Mouse (Mus musculus) hindbrain, embryonic 16.5 days (tissue): ENCODE data around the gene Arpc5l. TPM values are rescaled to one million over a fixed set of nuclear protein-coding genes. Genes with fewer than 3 reads are reported as not detected.
"Not testable (repeated sequence)": the region's sequence is repeated elsewhere in the genome, so short reads cannot be mapped to it uniquely, and the experiment has no call there.

ENCODE experiments used
- ATAC-seq: fragments of 200-750 bp; cut with Nextera tagmentation; 2 replicates; pipeline ENCODE4 v1.8.0; 2017; ENCODE audit warnings: moderate TSS enrichment, moderate library complexity
- H3K27ac ChIP-seq: fragments of 300-500 bp; sonication (generic); 2 replicates; pipeline ENCODE4 v1.5.1; 2014; ENCODE audit warnings: low read depth, mild to moderate bottlenecking, control low read depth, low read length, moderate library complexity
- H3K27me3 ChIP-seq: fragments of 300-500 bp; sonication (generic); replicated peaks from 2 replicates; pipeline ENCODE4 v1.6.1; 2014; ENCODE audit warnings: low read length; ENCODE audit not compliant: control insufficient read depth, insufficient read depth
- H3K36me3 ChIP-seq: fragments of 300-500 bp; sonication (generic); 2 replicates; pipeline ENCODE4 v1.6.1; 2014; ENCODE audit warnings: mild to moderate bottlenecking, low read length, moderate library complexity, mixed read lengths; ENCODE audit not compliant: control insufficient read depth, insufficient read depth
- H3K4me1 ChIP-seq: fragments of 300-500 bp; sonication (generic); 2 replicates; pipeline ENCODE4 v1.6.1; 2014; ENCODE audit warnings: low read depth, low read length; ENCODE audit not compliant: control insufficient read depth, insufficient read depth
- H3K4me2 ChIP-seq: fragments of 300-500 bp; sonication (generic); 2 replicates; pipeline ENCODE4 v1.6.1; 2014; ENCODE audit warnings: mild to moderate bottlenecking, low read length, control low read depth, moderate library complexity
- H3K4me3 ChIP-seq: fragments of 300-500 bp; sonication (generic); 2 replicates; pipeline ENCODE4 v1.5.1; 2014; ENCODE audit warnings: mild to moderate bottlenecking, low read length, control low read depth, moderate library complexity
- H3K9ac ChIP-seq: fragments of 300-500 bp; sonication (generic); 2 replicates; pipeline ENCODE4 v1.6.1; 2014; ENCODE audit warnings: low read depth, mild to moderate bottlenecking, control low read depth, low read length, moderate library complexity
- H3K9me3 ChIP-seq: fragments of 300-500 bp; sonication (generic); 2 replicates; pipeline ENCODE4 v1.6.1; 2014; ENCODE audit warnings: mild to moderate bottlenecking, low read length, moderate library complexity; ENCODE audit not compliant: control insufficient read depth
- WGBS: fragments of 180-500 bp; shearing (Covaris S2); extraction: QIAGEN DNeasy Blood & Tissue Kit; methylation state at CpG from one replicate; pipeline ENCODE4 v1.1.7; 2014; 5-methylcytosine and 5-hydroxymethylcytosine counted together
- polyA plus RNA-seq: library from polyadenylated mRNA; unstranded; fragments of >200 nt; fragmentation: Nextera tagmentation; extraction: Ambion mirVana; gene quantifications from 2 replicates; pipeline ENCODE4 v1.2.1, GENCODE M21; 2015

Gene Arpc5l
- polyA plus RNA-seq, 1 experiment from 2014 or later: 152 TPM

DNA sequence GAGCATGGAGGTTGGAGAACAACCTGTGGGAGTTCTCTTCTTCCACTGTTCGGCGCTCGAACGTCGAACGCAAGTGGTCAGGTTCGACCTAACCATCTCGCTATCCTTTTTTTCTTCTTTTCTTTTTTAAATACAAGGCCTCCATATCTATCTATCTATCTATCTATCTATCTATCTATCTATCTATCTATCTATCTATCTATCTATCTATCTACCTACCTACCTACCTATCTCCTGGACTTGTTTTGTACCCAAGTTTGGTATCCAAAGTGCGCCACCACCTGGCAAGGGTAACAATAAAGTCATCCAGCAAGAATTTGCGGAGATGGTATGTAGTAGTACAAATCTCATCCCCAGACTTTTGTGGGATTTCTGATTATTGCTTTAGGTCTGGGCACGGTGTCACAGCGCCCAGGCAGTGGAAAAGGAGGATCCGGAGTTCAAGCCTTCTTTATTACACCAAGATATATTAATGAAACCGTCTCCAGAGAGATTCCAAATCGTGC lies 479 bp downstream of the Arpc5l start, which contains the start of gene Rpl35:
Gene Rpl35 (minus strand): TSS at position 51 of the 506 bp plus-strand sequence.
- Histone ChIP-seq H3K27ac (peak within 1 kb of the TSS; percentile 90), H3K9me3 (no peaks in the 10 kb centered on the region), H3K4me1 (peaks cover 45% of the 10 kb centered on the region), H3K36me3 (peaks cover 18% of the 10 kb centered on the region), H3K27me3 (no peaks in the 10 kb centered on the region), H3K4me3 (peak within 1 kb of the TSS; percentile 74), H3K4me2 (peak within 1 kb of the TSS; percentile 83), H3K9ac (peak within 1 kb of the TSS; percentile 82)
- no peak for ATAC-seq
- WGBS: 14% methylated on average over 15 of the region's 15 CpGs

GRCm38 (mm10) chr2:39006149-39006730 lies 1.1 kb downstream of the Arpc5l start:
- Histone ChIP-seq H3K4me3 (no peak overlapping the region), H3K27me3 (no peaks in the 10 kb centered on the region), H3K9ac (no peak overlapping the region), H3K27ac (no peak overlapping the region), H3K4me1 (peaks cover 47% of the 10 kb centered on the region), H3K4me2 (peak overlapping the region; percentile 67), H3K9me3 (no peaks in the 10 kb centered on the region), H3K36me3 (peaks cover 12% of the 10 kb centered on the region)
- 94% methylated on average over 14 of the region's 14 CpGs for WGBS
- ATAC-seq: no peak

DNA sequence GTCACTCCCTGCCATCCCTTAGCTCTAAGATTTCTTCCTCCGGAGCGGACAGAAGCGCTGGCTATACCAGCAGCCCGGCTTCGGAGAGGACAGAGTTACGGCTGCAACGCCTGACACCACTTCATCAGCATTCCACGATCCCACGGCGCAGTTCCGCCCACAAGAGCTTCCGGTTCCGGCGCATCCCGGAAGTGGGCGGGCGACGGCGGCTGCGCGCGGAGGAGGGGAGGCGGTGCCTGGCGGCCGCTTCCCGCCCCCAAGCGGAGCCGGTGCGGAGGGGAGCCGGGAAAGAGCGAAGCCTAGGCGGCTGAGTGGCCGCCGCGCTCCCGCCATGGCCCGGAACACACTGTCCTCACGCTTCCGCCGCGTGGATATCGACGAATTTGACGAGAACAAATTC lies 2.7 kb downstream of the Arpc5l start:
- Histone ChIP-seq H3K4me2 (peak overlapping the region; percentile 95), H3K9ac (peak overlapping the region; percentile 95), H3K4me3 (peak overlapping the region; percentile 84), H3K4me1 (peaks cover 45% of the 10 kb centered on the region), H3K27me3 (no peaks in the 10 kb centered on the region), H3K9me3 (no peaks in the 10 kb centered on the region), H3K36me3 (peaks cover 3% of the 10 kb centered on the region; the same call in 1 of the 2 replicates), H3K27ac (peak overlapping the region; percentile 88)
- peak; percentile 89 for ATAC-seq
- WGBS: under 1% methylated on average over 31 of the region's 44 CpGs

GRCm38 (mm10) chr2:39008350-39008851 lies 3.3 kb downstream of the Arpc5l start:
- Histone ChIP-seq H3K9me3 (no peaks in the 10 kb centered on the region), H3K27ac (peak overlapping the region; percentile 88), H3K36me3 (peaks cover 6% of the 10 kb centered on the region; the same call in 1 of the 2 replicates), H3K27me3 (no peaks in the 10 kb centered on the region), H3K4me3 (peak overlapping the region; percentile 84), H3K9ac (peak overlapping the region; percentile 95), H3K4me1 (peaks cover 40% of the 10 kb centered on the region), H3K4me2 (peak overlapping the region; percentile 95)
- WGBS: 1% methylated on average over 23 of the region's 25 CpGs
- peak; percentile 41 for ATAC-seq

GRCm38 (mm10) chr2:39008954-39009365 lies 3.8 kb downstream of the Arpc5l start:
- 36% methylated on average over 3 of the region's 3 CpGs for WGBS
- H3K4me2 ChIP-seq: peak overlapping the region; percentile 95
- ATAC-seq: no peak
- peaks cover 35% of the 10 kb centered on the region for H3K4me1 ChIP-seq
- H3K9ac ChIP-seq: peak overlapping the region; percentile 95
- H3K4me3 ChIP-seq: peak overlapping the region; percentile 84
- H3K9me3 ChIP-seq: no peaks in the 10 kb centered on the region
- H3K36me3 ChIP-seq: peaks cover 6% of the 10 kb centered on the region; the same call in 1 of the 2 replicates
- H3K27ac ChIP-seq: peak overlapping the region; percentile 88
- no peaks in the 10 kb centered on the region for H3K27me3 ChIP-seq

- 93% methylated on average over 5 of the region's 5 CpGs for WGBS
- peaks cover 14% of the 10 kb centered on the region; the same call in 1 of the 2 replicates for H3K36me3 ChIP-seq
- not testable (repeated sequence) for ATAC-seq, H3K9me3 ChIP-seq, H3K4me3 ChIP-seq, H3K27me3 ChIP-seq, H3K27ac ChIP-seq, H3K9ac ChIP-seq, H3K4me2 ChIP-seq
- H3K4me1 ChIP-seq: peaks cover 31% of the 10 kb centered on the region
These were observed 5.0 kb downstream of the Arpc5l start for GRCm38 (mm10) chr2:39010144-39010543.

- Histone ChIP-seq H3K9me3 (no peaks in the 10 kb centered on the region), H3K4me1 (peaks cover 25% of the 10 kb centered on the region), H3K27me3 (no peaks in the 10 kb centered on the region), H3K9ac (no peak overlapping the region), H3K36me3 (peaks cover 24% of the 10 kb centered on the region), H3K4me2 (no peak overlapping the region), H3K4me3 (no peak overlapping the region), H3K27ac (no peak overlapping the region)
- no peak for ATAC-seq
These were observed 6.1 kb downstream of the Arpc5l start for GRCm38 (mm10) chr2:39011264-39011663.

DNA sequence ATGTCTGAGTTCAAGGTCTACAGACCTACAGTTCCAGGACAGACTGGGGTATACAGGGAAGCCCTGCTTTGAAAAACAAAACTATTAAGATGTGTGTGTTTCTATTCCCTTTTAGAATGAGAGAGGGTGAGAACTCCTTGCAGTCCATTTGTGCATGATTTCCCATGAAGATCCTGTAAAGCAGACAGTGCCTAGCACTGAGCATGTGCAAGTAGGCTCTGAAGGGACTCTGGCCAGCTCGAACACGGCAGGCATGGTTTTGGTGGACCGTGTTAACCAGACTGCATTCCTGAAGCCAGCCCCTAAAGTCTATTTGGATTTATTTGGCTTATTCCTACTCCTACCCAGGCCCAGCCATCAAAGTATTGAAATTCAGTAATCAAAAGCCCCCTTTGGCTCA lies 6.8 kb downstream of the Arpc5l start:
- H3K9ac ChIP-seq: no peak overlapping the region
- no peak overlapping the region for H3K4me3 ChIP-seq
- H3K36me3 ChIP-seq: peaks cover 29% of the 10 kb centered on the region
- no peaks in the 10 kb centered on the region for H3K9me3 ChIP-seq
- no peaks in the 10 kb centered on the region for H3K27me3 ChIP-seq
- H3K4me1 ChIP-seq: peaks cover 24% of the 10 kb centered on the region
- ATAC-seq: no peak
- H3K4me2 ChIP-seq: no peak overlapping the region
- no peak overlapping the region for H3K27ac ChIP-seq
- 93% methylated on average over 3 of the region's 3 CpGs for WGBS

DNA sequence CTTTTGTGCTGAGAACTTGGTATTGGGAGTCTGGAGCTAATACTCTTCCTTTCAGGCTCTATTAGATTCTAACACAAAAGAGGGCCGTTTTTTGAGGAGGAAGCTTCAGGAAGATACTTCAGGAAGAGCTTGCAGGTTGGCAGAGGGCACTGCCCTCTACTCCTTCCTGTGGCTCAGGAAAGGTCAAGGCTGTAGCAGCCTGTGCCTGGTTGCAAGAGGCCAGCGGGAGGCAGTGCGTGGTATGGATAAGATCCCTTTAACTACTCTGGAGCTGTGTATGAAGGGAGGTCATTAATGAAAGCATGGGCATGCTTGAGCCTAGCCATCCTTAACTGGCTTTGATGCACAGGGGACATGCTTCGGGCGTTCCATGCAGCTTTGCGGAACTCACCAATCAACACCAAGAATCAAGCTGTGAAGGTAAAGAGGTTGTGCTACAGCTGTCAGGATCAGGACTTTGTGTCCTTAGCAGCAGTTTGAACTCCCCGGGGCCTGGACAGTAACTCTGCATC lies 7.7 kb downstream of the Arpc5l start:
- WGBS: 85% methylated on average over 7 of the region's 7 CpGs
- no peak for ATAC-seq

More for the DNA sequence above, 7.7 kb downstream of the Arpc5l start:
- Histone ChIP-seq H3K4me1 (peaks cover 20% of the 10 kb centered on the region), H3K4me3 (no peak overlapping the region), H3K4me2 (no peak overlapping the region), H3K9ac (no peak overlapping the region), H3K36me3 (peaks cover 29% of the 10 kb centered on the region), H3K27me3 (no peaks in the 10 kb centered on the region), H3K27ac (no peak overlapping the region), H3K9me3 (no peaks in the 10 kb centered on the region)
